Mouse (Mus musculus) CH12.LX (cell line): Measurements from ENCODE around the gene Tns3.

Source experiments
- CTCF ChIP-seq, 2 experiments: IDR thresholded peaks in 1 of 2; conservative IDR thresholded peaks in 1 of 2; 2 replicates each; pipeline ENCODE4 v1.5.1; 2011 to 2012; ENCODE audit warnings: low read depth in 2 of 2, low read length in 2 of 2, improper control_type of control experiment in 1 of 2, inconsistent platforms in 1 of 2, mild to moderate bottlenecking in 1 of 2, moderate library complexity in 1 of 2
- POLR2AphosphoS2 ChIP-seq: IDR thresholded peaks from 2 replicates; pipeline ENCODE4 v1.6.1; 2011; ENCODE audit warnings: low read depth, low read length, improper control_type of control experiment

DNA sequence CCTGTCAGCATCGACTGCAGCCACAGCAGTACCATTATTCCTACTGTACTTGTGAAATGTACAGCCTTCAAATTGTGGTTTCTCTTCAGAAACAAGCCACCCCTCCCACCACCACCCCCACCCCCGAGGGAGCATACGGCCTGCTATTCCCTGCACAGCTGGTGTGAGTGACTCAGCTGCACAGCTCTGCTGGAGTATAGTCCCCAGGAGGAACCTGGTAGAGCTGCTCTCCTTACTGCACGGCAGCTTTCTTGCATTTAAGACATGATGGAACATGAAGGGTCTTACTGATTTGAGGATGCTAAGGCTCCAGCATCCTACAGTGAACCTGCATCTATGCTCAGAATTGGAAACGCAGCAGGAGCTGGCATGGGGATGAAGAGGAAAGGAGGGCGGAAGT lies 176.1 kb downstream of the Tns3 start:
- TF ChIP-seq CTCF (conservative IDR thresholded peaks at IDR 0.05 in 1 of 2, IDR thresholded peaks at IDR 0.05 in 1 of 2; ENCODE audit: low read depth in 2 of 2, low read length in 2 of 2) (no peak), POLR2AphosphoS2 (no peak)
